Mouse (Mus musculus): ENCODE data around the gene Odf3. TPM values are rescaled to one million over a fixed set of nuclear protein-coding genes. Genes with fewer than 3 reads are reported as not detected.

Gene Odf3
- total RNA-seq, 2 experiments from 2014 or later, result not detected

DNA sequence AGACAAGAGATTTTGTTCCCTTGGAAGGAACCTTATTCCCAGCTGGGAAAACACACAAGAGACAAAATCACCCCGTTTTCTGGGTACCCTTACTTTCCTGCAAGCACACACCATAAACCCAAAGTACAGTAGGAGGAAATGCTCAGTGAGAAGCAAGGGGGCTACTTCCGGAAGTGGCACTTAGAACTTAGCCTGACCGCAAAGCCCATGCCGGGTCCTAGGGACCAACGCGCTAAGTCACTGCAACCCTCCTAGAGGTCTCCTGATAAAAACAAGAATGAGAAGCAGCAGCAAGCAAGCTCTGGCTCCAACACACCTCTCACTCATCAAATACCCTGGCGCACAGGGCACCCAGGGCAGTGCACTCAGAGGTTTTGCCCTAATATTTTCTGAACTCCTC is 31.8 kb downstream of the Odf3 start:
- ATAC-seq (ENCODE audit: poor library complexity, severe bottlenecking), result peak; percentile 16; the same call in 1 of the 2 replicates

DNA sequence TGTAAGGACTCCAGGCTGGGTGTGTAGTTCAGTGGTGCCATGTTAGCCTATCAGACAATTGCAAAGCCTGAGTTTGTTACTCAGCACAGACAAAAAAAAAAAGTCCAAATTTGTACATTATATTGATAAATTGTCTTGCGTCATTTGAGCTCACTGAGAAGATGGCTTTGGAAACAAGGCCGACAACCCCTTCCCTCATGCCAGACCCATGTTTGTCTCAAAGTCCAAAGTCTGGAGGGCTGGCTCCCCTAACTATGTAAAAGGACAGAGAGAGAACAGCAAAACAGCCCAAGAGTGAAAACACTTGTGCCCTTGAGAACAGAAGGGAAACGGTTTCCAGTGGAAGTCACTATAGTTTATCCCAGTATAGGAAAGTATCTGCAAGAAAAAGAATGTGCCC is 32.8 kb downstream of the Odf3 start:
- ATAC-seq (ENCODE audit: poor library complexity, severe bottlenecking), result no peak

DNA sequence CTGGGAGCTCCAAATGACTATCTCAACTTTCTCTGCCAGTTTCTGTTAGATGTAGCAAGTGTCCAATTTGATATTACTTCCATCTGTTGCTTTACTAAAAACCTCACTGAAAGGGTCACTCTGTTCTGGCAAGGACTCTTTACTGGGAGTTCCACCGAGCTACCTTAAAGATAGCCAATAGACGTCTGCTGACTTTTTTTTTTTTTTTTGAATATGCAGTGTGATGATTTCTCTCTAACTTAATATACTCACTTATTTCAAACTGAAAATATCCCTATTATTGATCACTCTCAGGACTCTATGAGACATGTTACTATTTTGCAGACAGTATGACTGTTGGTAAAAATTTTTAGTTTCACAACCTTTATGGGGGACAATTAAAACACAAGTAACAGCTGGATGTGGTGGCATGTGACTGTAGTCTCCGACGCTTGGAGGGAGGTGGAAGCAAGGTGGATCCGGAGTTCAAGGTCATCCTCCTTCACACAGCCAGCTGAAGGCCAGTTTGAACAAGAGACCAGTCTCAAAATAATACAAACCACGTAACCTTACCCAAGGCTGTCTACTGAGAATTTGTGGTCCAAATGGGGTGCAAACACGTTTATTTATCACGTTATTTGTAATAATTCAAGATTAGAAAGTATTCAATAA is 33.4 kb downstream of the Odf3 start:
- no peak for ATAC-seq (ENCODE audit: poor library complexity, severe bottlenecking)

DNA sequence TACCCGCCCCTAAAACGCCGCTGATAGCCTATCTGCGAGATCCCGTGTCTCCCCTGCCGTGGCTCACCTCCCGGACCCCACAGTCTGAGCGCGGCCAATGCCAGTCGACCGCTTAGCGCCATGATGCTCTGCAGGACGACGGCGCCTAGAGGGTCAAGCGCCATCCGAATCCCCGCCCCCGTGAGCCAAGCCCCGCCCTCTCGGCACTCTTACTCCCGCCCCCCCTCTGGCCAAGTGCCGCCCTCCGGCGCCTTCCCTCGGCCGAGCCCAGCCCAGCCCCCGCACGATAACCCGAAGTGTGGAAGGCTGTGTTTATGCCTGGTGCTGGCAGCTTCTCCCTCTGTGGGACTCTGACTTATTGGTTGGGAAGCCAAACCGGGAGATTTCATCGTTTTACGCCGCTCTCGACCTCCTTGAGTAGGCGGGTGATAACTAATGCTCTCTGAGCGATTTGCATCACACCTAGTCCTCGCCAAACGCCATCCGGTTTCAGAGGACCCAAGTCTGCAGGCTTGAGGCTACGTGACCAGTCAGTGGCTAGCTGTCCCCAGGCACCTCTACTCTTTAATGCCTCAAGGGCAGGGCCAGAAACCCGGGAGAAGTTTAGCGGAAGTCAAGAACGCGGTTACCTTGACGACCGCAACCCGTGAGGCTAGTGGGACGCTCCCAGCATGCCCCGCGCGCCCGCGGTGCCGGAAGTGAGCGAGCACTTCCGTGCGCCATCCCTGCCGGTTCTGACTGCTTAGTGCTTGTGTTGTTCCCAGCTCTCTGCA is 34.3 kb downstream of the Odf3 start, which contains the start of the genes Psmd13 and Sirt3:
Gene Psmd13 (plus strand): TSS at position 273 of the 773 bp plus-strand sequence.
Gene Sirt3 (minus strand): TSS at position 614 of the 773 bp plus-strand sequence.
- peak; percentile 90 for ATAC-seq (ENCODE audit: poor library complexity, severe bottlenecking)

DNA sequence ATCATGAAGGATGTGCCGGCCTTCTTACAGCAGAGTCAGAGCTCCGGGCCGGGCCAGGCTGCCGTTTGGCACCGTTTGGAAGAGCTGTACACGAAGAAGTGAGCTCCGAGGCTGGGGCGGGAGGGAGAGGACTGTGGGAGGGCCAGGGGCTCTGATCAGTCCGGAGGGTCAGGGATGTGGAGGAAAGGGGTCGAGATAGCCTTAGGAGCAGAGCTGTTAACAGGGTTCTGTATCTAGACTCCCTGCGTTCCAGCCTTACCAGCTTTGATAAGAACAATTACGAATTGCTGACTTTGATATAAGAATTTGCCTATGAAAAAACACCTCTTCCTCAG is 34.8 kb downstream of the Odf3 start:
- no peak for ATAC-seq (ENCODE audit: poor library complexity, severe bottlenecking)

DNA sequence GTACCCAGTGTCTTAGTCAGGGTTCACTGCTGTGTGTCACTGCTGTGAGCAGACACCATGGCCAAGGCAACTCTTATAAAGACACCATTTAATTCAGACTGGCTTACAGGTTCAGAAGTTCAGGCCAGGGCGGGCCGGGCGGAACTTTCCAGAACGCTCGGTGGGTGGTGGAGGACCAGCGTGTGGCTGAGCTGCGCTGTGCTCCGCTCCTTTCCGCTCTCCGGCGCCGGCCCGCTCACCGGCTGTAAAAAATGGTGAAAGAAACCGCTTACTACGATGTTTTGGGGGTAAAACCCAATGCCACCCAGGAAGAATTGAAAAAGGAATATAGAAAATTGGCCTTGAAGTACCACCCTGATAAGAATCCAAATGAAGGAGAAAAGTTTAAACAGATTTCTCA is 43.0 kb downstream of the Odf3 start:
- ATAC-seq (ENCODE audit: poor library complexity, severe bottlenecking), result peak; percentile 63; the same call in 1 of the 2 replicates

DNA sequence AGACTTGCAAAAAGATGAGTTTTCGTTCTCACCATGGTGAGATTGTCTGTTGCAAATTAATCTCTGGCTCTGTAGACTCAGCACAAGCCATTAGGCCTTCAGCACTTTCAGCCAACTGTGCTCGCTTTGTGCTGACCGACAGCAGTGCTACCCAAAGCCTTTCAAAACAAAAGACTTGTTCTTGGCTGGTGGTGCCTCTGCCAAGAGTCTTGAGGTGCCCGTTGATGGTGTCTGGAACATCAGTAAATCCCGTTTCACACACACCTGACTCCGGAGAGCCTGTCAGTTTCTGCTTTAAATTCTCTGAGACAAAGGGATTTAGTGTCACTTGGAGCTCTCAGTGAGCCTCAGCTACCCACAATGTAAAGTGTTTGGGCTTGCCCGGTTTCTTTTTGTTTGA is 46.4 kb downstream of the Odf3 start:
- ATAC-seq (ENCODE audit: poor library complexity, severe bottlenecking), result no peak

DNA sequence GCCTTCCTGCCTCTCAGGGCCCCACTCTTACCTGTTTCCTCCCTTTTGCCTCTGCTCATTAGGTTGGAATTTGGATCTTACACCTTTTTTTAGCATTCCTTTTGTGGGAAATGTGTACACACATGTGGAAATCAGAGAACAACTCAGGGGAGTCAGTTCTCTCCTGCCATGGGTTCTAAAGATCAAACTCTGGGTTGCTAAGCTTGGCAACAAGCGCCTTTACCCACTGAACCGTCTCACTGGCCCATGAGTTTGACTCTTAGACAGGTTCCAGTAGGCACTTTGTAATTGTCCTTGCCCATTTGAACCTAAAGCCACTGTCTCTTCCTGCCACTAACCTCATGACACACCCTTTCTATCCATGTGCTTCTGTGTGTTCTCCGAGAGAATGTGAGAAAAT is 47.0 kb downstream of the Odf3 start:
- ATAC-seq (ENCODE audit: poor library complexity, severe bottlenecking), result no peak

DNA sequence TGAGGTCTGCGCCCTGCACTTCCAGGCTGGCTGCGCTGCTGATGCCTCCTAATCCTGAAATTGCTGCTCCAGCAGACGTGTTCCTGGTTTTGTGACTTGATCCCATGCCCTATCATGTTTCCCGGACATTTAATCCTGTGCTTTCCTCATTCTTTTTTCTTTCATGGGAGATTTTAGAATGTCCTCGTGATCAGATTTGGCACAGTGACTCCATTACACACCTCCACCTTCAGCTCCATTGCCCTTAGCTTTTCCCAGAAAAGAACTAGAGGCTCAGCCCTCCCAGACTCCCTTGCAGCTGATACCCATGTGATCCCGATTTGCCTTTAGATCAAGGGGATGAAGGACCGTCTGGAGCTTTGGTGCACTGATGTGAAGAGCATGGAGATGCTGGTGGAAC is 50.3 kb downstream of the Odf3 start:
- no peak for ATAC-seq (ENCODE audit: poor library complexity, severe bottlenecking)

DNA sequence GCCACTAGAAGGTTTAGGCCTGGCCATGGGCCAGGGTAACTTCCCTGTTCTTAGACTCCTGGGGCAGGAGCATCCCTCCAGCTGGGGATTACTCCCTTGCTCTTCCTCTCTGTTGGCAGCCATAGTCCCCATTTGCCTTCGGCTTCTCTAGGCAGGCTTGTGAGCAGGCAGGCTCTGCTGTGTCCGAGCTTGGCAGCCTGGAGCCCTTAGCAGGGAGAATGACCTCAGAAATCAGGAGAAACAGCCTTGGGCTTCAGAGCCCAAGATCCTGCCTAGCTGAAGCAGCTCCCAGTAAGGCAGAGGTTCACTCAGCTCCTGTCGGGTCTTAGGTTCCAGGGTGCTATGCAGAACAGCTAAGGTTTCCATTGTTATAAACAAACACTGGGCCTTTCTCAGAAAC is 51.5 kb downstream of the Odf3 start:
- ATAC-seq (ENCODE audit: poor library complexity, severe bottlenecking), result no peak

DNA sequence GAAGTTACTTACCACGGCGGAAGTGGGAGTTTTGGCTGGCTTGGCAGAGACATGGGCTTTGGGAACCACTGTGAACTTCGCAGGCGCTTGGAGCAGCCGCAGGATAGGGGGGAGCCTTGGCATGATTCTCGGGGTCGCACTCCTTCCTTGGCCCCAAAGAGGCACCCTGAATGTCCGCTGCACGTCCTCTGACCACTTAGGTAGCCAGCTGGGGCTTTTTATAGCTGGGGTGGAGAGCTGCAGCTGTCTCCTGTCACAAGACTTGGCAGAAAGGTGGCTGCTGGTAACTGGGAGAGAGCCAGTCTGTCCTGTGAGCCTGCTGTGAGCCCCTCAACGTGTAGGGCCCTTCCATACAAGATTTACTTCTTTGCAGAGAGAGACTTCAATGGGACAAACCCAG is 52.6 kb downstream of the Odf3 start, which contains the start of gene Cox8b:
Gene Cox8b (minus strand): TSS at position 227 of the 400 bp plus-strand sequence.
- no peak for ATAC-seq (ENCODE audit: poor library complexity, severe bottlenecking)

Other genes starting within 250 kb of the Odf3 start
- not detected in 2 replicates for gene Olfr46, start 246.5 kb upstream of the Odf3 start, total RNA-seq (2015)
- 0.04 TPM in 1 of 2 replicates, not detected in the other for gene Olfr46, start 246.5 kb upstream of the Odf3 start, total RNA-seq (2017)
- not detected in 2 replicates for gene Olfr61, start 218.8 kb upstream of the Odf3 start, total RNA-seq (2015)
- not detected in 2 replicates for gene Olfr61, start 218.8 kb upstream of the Odf3 start, total RNA-seq (2017)
- gene Olfr53, start 201.4 kb upstream of the Odf3 start, total RNA-seq (2015), result not detected in 2 replicates
- gene Olfr53, start 201.4 kb upstream of the Odf3 start, total RNA-seq (2017), result not detected in 2 replicates
- not detected in 2 replicates for gene Olfr539, start 187.9 kb upstream of the Odf3 start, total RNA-seq (2015)
- not detected in 2 replicates for gene Olfr539, start 187.9 kb upstream of the Odf3 start, total RNA-seq (2017)
- gene Olfr45, start 165.9 kb upstream of the Odf3 start, total RNA-seq (2015), result not detected in 2 replicates
- not detected in 2 replicates for gene Olfr45, start 165.9 kb upstream of the Odf3 start, total RNA-seq (2017)
- not detected in 2 replicates for gene Olfr541, start 150.5 kb upstream of the Odf3 start, total RNA-seq (2015)
- gene Olfr541, start 150.5 kb upstream of the Odf3 start, total RNA-seq (2017), result not detected in 2 replicates
- not detected in 2 replicates for gene Cyp2e1, start 84.1 kb upstream of the Odf3 start, total RNA-seq (2015)
- not detected in 2 replicates for gene Cyp2e1, start 84.1 kb upstream of the Odf3 start, total RNA-seq (2017)
- 0.21 and 0.69 TPM in 2 replicates for gene Syce1, start 60.0 kb upstream of the Odf3 start, total RNA-seq (2015)
- 0.15 and 0.73 TPM in 2 replicates for gene Syce1, start 60.0 kb upstream of the Odf3 start, total RNA-seq (2017)
- gene Zfp941, start 25.6 kb upstream of the Odf3 start, total RNA-seq (2015), result 0.16 TPM in 1 of 2 replicates, not detected in the other
- gene Zfp941, start 25.6 kb upstream of the Odf3 start, total RNA-seq (2017), result 0.22 and 0.33 TPM in 2 replicates
- gene Urah, start 12.8 kb upstream of the Odf3 start, total RNA-seq (2015), result not detected in 2 replicates
- not detected in 2 replicates for gene Urah, start 12.8 kb upstream of the Odf3 start, total RNA-seq (2017)
- gene Scgb1c1, start 2.3 kb upstream of the Odf3 start, total RNA-seq (2015), result not detected in 2 replicates
- gene Scgb1c1, start 2.3 kb upstream of the Odf3 start, total RNA-seq (2017), result not detected in 2 replicates
- gene Gm45785, start 8.5 kb downstream of the Odf3 start, total RNA-seq (2015), result not detected in 2 replicates
- not detected in 2 replicates for gene Gm45785, start 8.5 kb downstream of the Odf3 start, total RNA-seq (2017)
- gene Ric8a, start 9.2 kb downstream of the Odf3 start, total RNA-seq (2015), result 41.7 and 44.7 TPM in 2 replicates
- 29.7 and 30.4 TPM in 2 replicates for gene Ric8a, start 9.2 kb downstream of the Odf3 start, total RNA-seq (2017)
- 12.9 and 13.2 TPM in 2 replicates for gene Bet1l, start 9.8 kb downstream of the Odf3 start, total RNA-seq (2015)
- gene Bet1l, start 9.8 kb downstream of the Odf3 start, total RNA-seq (2017), result 15.5 and 37.7 TPM in 2 replicates
- gene Psmd13, start 34.2 kb downstream of the Odf3 start, total RNA-seq (2015), result 87.5 and 89.5 TPM in 2 replicates
- gene Psmd13, start 34.2 kb downstream of the Odf3 start, total RNA-seq (2017), result 165 and 167 TPM in 2 replicates
- 7.9 and 9.1 TPM in 2 replicates for gene Sirt3, start 34.5 kb downstream of the Odf3 start, total RNA-seq (2015)
- gene Sirt3, start 34.5 kb downstream of the Odf3 start, total RNA-seq (2017), result 6.7 and 9.5 TPM in 2 replicates
- gene Cox8b, start 52.6 kb downstream of the Odf3 start, total RNA-seq (2015), result not detected in 2 replicates
- not detected in 2 replicates for gene Cox8b, start 52.6 kb downstream of the Odf3 start, total RNA-seq (2017)
- not detected in 2 replicates for gene Nlrp6, start 73.1 kb downstream of the Odf3 start, total RNA-seq (2015)
- not detected in 2 replicates for gene Nlrp6, start 73.1 kb downstream of the Odf3 start, total RNA-seq (2017)
- gene Pgghg, start 93.6 kb downstream of the Odf3 start, total RNA-seq (2015), result 8.7 and 9.3 TPM in 2 replicates
- gene Pgghg, start 93.6 kb downstream of the Odf3 start, total RNA-seq (2017), result 7.8 and 10.2 TPM in 2 replicates
- 0.78 and 2.3 TPM in 2 replicates for gene Ifitm5, start 102.5 kb downstream of the Odf3 start, total RNA-seq (2015)
- gene Ifitm5, start 102.5 kb downstream of the Odf3 start, total RNA-seq (2017), result 1.3 TPM in 1 of 2 replicates, not detected in the other
- gene Gm45717, start 108.1 kb downstream of the Odf3 start, total RNA-seq (2015), result not detected in 2 replicates
- 0.88 TPM in 1 of 2 replicates, not detected in the other for gene Gm45717, start 108.1 kb downstream of the Odf3 start, total RNA-seq (2017)
- gene Ifitm2, start 108.2 kb downstream of the Odf3 start, total RNA-seq (2015), result 773 and 813 TPM in 2 replicates
- gene Ifitm2, start 108.2 kb downstream of the Odf3 start, total RNA-seq (2017), result 401 and 447 TPM in 2 replicates
- 110 and 111 TPM in 2 replicates for gene Ifitm1, start 119.4 kb downstream of the Odf3 start, total RNA-seq (2015)
- gene Ifitm1, start 119.4 kb downstream of the Odf3 start, total RNA-seq (2017), result 48.4 and 56.3 TPM in 2 replicates
- gene Ifitm3, start 163.0 kb downstream of the Odf3 start, total RNA-seq (2015), result 2,002 and 2,201 TPM in 2 replicates
- 715 and 839 TPM in 2 replicates for gene Ifitm3, start 163.0 kb downstream of the Odf3 start, total RNA-seq (2017)
- 1,773 and 2,031 TPM in 2 replicates for gene Ifitm6, start 170.1 kb downstream of the Odf3 start, total RNA-seq (2015)
- gene Ifitm6, start 170.1 kb downstream of the Odf3 start, total RNA-seq (2017), result 1,518 and 1,657 TPM in 2 replicates
- not detected in 2 replicates for gene Gm17387, start 181.3 kb downstream of the Odf3 start, total RNA-seq (2015)
- not detected in 2 replicates for gene Gm17387, start 181.3 kb downstream of the Odf3 start, total RNA-seq (2017)
- gene B4galnt4, start 213.3 kb downstream of the Odf3 start, total RNA-seq (2015), result 1.5 and 3.0 TPM in 2 replicates
- gene B4galnt4, start 213.3 kb downstream of the Odf3 start, total RNA-seq (2017), result 1.7 and 2.5 TPM in 2 replicates
- gene Pkp3, start 230.4 kb downstream of the Odf3 start, total RNA-seq (2015), result 6.7 and 9.7 TPM in 2 replicates
- gene Pkp3, start 230.4 kb downstream of the Odf3 start, total RNA-seq (2017), result 3.8 and 6.1 TPM in 2 replicates